Mouse (Mus musculus): ENCODE results near the gene Gtf2h4. TPM values are rescaled to one million over a fixed set of nuclear protein-coding genes. Genes with fewer than 3 reads are reported as not detected.

The Gtf2h4 gene
- polyA plus RNA-seq, 1 experiment: 21.7 TPM

DNA sequence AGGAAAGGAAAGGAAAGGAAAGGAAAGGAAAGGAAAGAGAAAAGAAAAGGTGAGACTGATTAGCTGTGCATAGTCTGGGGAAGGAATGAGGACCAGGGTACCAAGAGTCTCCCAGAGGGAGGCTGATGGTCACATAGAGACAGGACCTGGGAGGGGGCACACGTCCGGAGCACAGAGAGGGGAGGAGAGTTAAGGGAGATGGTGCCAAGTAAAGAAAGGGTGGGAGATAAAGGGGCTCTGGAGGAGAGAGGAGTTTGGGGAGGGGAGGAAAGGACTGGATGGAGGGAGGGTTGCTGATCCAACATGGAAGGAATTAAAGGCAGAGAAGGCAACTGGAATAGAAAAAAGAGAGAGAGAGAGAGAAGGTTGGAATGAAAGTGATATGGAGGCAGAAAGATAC is 29.5 kb upstream of the Gtf2h4 start:
- Histone ChIP-seq H3K36me3 (ENCODE audit: control insufficient read depth, insufficient read depth, low read length) (no peaks in the 10 kb centered on the region), H3K27ac (ENCODE audit: insufficient read depth, low read length) (no peak overlapping the region), H3K4me3 (ENCODE audit: extremely low read depth, insufficient read depth, insufficient read length) (no peak overlapping the region), H3K27me3 (ENCODE audit: control insufficient read depth, insufficient read depth, low read length) (peaks cover 22% of the 10 kb centered on the region), H3K4me1 (ENCODE audit: control insufficient read depth, insufficient read depth, insufficient read length) (peaks cover 10% of the 10 kb centered on the region; the same call in 1 of the 2 replicates)
- TF ChIP-seq POLR2A (IDR thresholded peaks at IDR 0.05; ENCODE audit: low read depth, low read length) (no peak), CTCF (IDR thresholded peaks at IDR 0.05; ENCODE audit: extremely low read depth, insufficient read depth, insufficient read length, insufficient replicate concordance) (no peak)
- DNase-seq (ENCODE audit: low read depth in 1 of 2, low spot score in 2 of 2): no peak
- WGBS: 52% methylated on average over 2 of the region's 2 CpGs

DNA sequence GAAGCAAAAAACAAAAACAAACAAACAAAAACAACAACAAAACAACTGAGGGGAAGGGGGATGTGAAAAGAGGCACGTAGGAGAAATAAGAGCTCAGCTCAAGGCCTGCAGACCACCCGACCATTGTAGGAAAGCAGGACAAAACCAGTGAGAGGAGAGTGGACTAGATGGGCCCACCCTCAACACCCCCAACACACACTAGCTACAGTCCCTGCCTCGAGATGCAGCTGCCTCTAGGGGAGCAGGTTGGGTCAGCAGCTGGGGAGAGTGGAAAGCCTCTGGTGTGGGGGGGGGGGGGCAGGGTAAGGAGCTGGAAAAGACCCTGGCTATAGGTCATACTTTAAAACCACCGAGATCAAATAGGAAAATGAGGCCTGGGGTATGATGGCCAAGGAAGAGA is 29.1 kb upstream of the Gtf2h4 start:
- TF ChIP-seq CTCF (IDR thresholded peaks at IDR 0.05; ENCODE audit: extremely low read depth, insufficient read depth, insufficient read length, insufficient replicate concordance) (no peak), POLR2A (IDR thresholded peaks at IDR 0.05; ENCODE audit: low read depth, low read length) (no peak)
- H3K4me3 ChIP-seq (ENCODE audit: extremely low read depth, insufficient read depth, insufficient read length): no peak overlapping the region
- DNase-seq (ENCODE audit: low read depth in 1 of 2, low spot score in 2 of 2): no peak
- H3K36me3 ChIP-seq (ENCODE audit: control insufficient read depth, insufficient read depth, low read length): no peaks in the 10 kb centered on the region
- WGBS: 43% methylated on average over 4 of the region's 4 CpGs
- peaks cover 10% of the 10 kb centered on the region; the same call in 1 of the 2 replicates for H3K4me1 ChIP-seq (ENCODE audit: control insufficient read depth, insufficient read depth, insufficient read length)
- no peak overlapping the region for H3K27ac ChIP-seq (ENCODE audit: insufficient read depth, low read length)
- H3K27me3 ChIP-seq (ENCODE audit: control insufficient read depth, insufficient read depth, low read length): peaks cover 22% of the 10 kb centered on the region

DNA sequence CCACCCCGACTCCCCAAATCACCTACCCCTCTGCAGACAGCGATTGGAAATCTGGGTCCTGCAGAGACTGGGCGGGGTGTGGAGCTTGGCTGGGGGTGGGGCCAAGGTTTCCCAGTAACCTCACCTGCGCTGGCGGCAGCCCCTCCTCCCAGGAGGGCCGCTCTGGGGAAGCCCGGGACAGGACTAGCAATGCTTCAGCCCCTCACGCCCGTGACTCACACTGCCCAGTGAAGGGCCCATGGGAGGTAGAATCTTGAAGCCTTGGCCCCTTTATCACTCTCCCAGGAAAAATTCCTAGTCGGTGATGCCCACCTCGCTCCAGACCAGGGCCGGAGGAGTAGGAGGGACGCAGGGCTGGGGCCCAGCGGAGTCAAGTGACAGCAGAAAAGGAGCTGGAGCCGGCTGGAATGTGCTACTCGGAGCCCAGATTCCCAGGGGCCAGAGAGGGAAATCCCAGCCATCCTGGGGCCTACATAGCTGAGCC is 28.5 kb upstream of the Gtf2h4 start:
- no peak for DNase-seq (ENCODE audit: low read depth in 1 of 2, low spot score in 2 of 2)
- Histone ChIP-seq H3K4me1 (ENCODE audit: control insufficient read depth, insufficient read depth, insufficient read length) (peaks cover 10% of the 10 kb centered on the region; the same call in 1 of the 2 replicates), H3K36me3 (ENCODE audit: control insufficient read depth, insufficient read depth, low read length) (no peaks in the 10 kb centered on the region), H3K27ac (ENCODE audit: insufficient read depth, low read length) (no peak overlapping the region), H3K27me3 (ENCODE audit: control insufficient read depth, insufficient read depth, low read length) (peaks cover 22% of the 10 kb centered on the region), H3K4me3 (ENCODE audit: extremely low read depth, insufficient read depth, insufficient read length) (peak overlapping the region; percentile 33; the same call in 1 of the 2 replicates)
- 36% methylated on average over 16 of the region's 16 CpGs for WGBS
- TF ChIP-seq POLR2A (IDR thresholded peaks at IDR 0.05; ENCODE audit: low read depth, low read length) (no peak), CTCF (IDR thresholded peaks at IDR 0.05; ENCODE audit: extremely low read depth, insufficient read depth, insufficient read length, insufficient replicate concordance) (no peak)

DNA sequence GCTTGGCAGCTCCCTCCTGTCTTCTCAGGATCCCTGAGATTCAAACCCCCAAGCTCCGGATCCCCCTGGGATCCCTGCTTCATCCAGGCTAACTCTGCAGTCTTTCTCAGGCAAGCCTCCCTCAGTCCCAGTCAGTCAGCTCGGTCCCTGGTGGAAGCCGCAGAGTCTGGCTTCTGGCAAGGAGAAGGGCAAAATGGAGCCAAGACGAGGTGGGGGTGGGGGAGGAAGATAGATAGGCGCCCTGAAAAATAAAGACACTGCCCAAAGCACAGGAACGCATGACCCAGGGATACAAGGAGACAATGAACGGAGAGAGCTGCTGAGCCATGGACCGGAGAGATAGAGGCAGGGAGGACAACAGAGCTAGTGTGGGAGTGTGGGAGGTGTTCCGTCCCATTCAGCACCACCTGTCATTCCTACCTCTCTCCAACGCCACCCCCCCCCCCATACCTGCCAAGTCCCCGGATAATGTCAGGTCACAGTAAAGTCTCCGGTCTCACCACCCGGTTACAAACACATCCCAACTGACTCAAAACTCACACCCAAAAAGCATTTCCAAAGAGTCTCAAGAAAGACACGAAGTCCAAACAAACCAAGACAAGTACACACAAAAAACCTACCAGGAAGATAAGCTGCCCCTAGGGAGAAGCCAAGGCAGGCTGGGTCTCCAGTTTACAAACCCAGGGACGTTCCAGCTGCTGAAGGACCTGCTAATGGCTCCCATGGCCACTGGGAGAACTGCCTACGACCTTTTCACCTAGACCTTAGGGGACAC is 27.9 kb upstream of the Gtf2h4 start:
- Histone ChIP-seq H3K27ac (ENCODE audit: insufficient read depth, low read length) (peak overlapping the region; percentile 54), H3K4me3 (ENCODE audit: extremely low read depth, insufficient read depth, insufficient read length) (peak overlapping the region; percentile 47; the same call in 1 of the 2 replicates), H3K36me3 (ENCODE audit: control insufficient read depth, insufficient read depth, low read length) (no peaks in the 10 kb centered on the region), H3K27me3 (ENCODE audit: control insufficient read depth, insufficient read depth, low read length) (peaks cover 22% of the 10 kb centered on the region), H3K4me1 (ENCODE audit: control insufficient read depth, insufficient read depth, insufficient read length) (peaks cover 10% of the 10 kb centered on the region; the same call in 1 of the 2 replicates)
- no peak for DNase-seq (ENCODE audit: low read depth in 1 of 2, low spot score in 2 of 2)
- no peak for TF ChIP-seq POLR2A (IDR thresholded peaks at IDR 0.05; ENCODE audit: low read depth, low read length)
- TF ChIP-seq CTCF (IDR thresholded peaks at IDR 0.05; ENCODE audit: extremely low read depth, insufficient read depth, insufficient read length, insufficient replicate concordance): no peak
- WGBS: 13% methylated on average over 16 of the region's 16 CpGs

DNA sequence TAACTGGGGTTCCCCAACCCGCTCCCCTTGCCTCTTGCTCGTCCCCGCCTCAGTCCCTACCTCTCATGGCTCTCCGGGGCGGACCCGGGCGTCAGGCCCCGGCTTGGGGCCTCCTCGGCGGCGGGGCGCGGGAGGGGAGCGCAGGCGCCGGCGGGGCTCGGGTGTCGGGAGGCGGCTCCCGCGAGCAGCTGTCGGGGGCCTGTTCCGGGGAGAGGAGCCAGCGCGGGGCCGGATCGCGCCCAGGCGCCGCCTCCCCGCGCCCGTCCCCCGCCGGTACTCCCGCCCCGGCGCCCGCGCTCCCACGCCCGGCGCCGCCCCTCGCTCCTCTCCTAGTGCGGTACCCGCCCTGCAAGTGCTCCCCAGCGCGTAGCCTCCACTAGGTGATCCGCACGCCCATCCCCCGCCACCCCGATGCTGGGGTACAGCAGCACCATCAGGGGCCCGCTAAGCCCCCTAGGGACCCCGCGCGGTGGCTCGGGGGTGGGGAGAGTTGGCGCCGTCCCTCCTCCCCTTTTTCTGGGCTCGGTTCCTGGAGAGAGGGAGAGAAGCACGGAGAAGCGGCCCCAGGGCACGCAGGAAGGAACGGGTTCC is 26.9 kb upstream of the Gtf2h4 start:
- DNase-seq (ENCODE audit: low read depth in 1 of 2, low spot score in 2 of 2): peak in 1 of 2 experiments; percentile 25
- Histone ChIP-seq H3K4me1 (ENCODE audit: control insufficient read depth, insufficient read depth, insufficient read length) (peaks cover 10% of the 10 kb centered on the region; the same call in 1 of the 2 replicates), H3K27me3 (ENCODE audit: control insufficient read depth, insufficient read depth, low read length) (peaks cover 22% of the 10 kb centered on the region), H3K4me3 (ENCODE audit: extremely low read depth, insufficient read depth, insufficient read length) (peak overlapping the region; percentile 53), H3K36me3 (ENCODE audit: control insufficient read depth, insufficient read depth, low read length) (no peaks in the 10 kb centered on the region), H3K27ac (ENCODE audit: insufficient read depth, low read length) (peak overlapping the region; percentile 54)
- WGBS: 2% methylated on average over 46 of the region's 66 CpGs
- TF ChIP-seq POLR2A (IDR thresholded peaks at IDR 0.05; ENCODE audit: low read depth, low read length) (no peak), CTCF (IDR thresholded peaks at IDR 0.05; ENCODE audit: extremely low read depth, insufficient read depth, insufficient read length, insufficient replicate concordance) (no peak)

DNA sequence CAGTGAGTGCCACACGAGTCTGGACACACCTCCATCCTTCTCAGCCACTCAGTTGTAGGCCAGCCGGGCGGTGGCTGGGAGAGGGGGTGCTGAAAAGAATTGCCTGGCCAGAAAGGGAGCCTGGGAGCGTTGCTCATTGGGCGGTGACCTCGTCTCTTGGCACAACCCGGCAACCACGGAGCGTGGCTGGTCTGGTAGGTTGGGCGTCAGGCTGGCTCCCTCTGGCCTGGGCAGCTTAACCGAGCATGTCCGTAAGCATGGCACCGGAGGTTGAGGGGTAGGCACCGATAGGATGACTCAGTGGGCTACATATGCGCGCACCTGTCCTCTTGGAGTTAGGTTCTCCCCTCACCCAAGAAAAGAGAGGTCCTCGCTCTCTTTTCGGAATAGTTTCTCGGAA is 26.4 kb upstream of the Gtf2h4 start:
- no peak for TF ChIP-seq POLR2A (IDR thresholded peaks at IDR 0.05; ENCODE audit: low read depth, low read length)
- no peak for TF ChIP-seq CTCF (IDR thresholded peaks at IDR 0.05; ENCODE audit: extremely low read depth, insufficient read depth, insufficient read length, insufficient replicate concordance)
- peak overlapping the region; percentile 53 for H3K4me3 ChIP-seq (ENCODE audit: extremely low read depth, insufficient read depth, insufficient read length)
- no peak for DNase-seq (ENCODE audit: low read depth in 1 of 2, low spot score in 2 of 2)
- peaks cover 10% of the 10 kb centered on the region; the same call in 1 of the 2 replicates for H3K4me1 ChIP-seq (ENCODE audit: control insufficient read depth, insufficient read depth, insufficient read length)
- peaks cover 22% of the 10 kb centered on the region for H3K27me3 ChIP-seq (ENCODE audit: control insufficient read depth, insufficient read depth, low read length)
- H3K27ac ChIP-seq (ENCODE audit: insufficient read depth, low read length): peak overlapping the region; percentile 48
- no peaks in the 10 kb centered on the region for H3K36me3 ChIP-seq (ENCODE audit: control insufficient read depth, insufficient read depth, low read length)
- WGBS: 10% methylated on average over 19 of the region's 19 CpGs
